Mouse (Mus musculus): ENCODE data around the gene Zbed5.
"Not testable (repeated sequence)": the region's sequence is repeated elsewhere in the genome, so short reads cannot be mapped to it uniquely, and the experiment has no call there.

Zbed5 gene

DNA sequence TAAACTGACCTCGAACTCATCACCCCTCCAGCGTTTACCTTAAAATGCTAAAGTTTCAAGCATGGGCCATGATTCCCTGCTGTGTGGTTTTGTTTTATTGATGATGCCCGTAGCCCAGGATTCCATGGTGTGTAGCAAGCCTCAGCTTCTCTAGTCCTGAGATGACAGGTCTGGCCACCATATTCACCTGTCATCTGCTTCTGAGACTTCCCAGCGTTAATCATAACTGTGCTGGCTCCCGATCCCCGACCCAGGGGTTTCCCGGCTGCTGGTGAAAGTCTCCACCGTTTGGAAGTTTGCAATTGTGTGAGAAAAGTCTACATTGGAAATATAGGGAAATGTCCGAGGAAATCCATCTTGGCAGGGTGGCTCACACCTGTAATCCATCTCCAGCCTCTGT is 13.6 kb downstream of the Zbed5 start:
- DNase-seq, result no peak

GRCm38 (mm10) chr5:129909591-129909990 is 14.1 kb downstream of the Zbed5 start:
- no peak for DNase-seq

DNA sequence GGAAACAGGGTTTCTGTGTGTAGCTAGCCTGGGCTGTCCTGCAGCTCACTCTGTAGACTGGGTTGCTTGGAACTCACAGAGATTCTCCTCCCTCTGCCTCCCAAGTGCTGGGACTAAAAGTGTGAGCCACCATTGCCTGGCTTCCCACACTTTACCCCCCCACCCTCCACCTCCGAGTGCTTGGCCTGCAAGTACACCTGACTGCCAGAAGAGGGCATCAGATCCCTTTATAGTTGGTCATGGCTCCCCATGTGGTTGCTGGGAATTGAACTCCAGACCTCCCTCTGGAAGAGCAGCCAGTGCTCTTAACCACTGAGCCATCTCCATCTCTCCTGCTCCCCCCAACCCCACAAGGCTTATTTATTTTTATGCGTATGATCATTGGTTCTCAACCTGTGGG is 18.5 kb downstream of the Zbed5 start:
- peak; percentile 11 to 36 for DNase-seq

DNA sequence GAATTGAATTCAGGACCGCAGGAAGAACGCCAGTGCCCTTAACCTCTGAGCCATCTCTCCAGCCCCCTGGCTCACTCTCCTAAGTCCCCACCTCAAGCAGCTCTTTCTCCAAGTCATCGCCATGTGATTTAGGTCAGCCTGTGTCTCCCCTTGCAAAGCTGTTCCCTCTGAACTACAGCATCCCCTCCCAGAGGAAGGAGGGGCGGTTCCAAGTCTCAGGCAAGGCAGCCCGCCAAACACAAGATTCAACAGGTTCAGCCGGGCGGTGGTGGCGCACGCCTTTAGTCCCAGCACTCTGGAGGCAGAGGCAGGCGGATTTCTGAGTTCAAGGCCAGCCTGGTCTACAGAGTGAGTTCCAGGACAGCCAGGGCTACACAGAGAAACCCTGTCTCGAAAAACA is 20.0 kb downstream of the Zbed5 start:
- not testable (repeated sequence) for DNase-seq

DNA sequence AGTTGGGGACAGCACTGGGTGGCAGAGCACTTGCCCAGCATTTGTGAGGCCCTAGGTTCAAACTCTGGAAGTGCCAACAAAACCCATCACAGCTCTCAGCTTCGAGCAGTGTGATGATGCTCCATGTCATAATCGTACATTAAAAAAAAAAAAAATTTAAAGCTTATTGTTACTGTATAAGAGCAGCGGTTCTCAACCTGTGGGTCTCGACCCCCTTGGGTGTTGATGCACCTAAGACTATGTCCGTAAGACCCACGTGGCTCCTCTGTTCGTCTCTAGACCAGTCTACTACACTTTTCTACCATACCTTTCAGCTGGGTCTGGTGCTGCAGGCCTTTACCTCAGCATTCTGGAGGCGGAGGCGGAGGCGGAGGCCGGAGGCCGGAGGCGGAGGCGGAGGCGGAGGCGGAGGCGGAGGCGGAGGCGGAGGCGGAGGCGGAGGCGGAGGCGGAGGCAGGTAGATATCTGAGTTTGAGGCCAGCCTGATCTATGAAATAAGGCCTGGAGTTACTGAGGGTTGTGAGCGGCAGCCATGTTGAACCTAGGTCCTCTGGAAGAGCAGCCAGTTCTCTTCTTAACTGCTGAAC is 22.6 kb downstream of the Zbed5 start:
- DNase-seq, result no peak

DNA sequence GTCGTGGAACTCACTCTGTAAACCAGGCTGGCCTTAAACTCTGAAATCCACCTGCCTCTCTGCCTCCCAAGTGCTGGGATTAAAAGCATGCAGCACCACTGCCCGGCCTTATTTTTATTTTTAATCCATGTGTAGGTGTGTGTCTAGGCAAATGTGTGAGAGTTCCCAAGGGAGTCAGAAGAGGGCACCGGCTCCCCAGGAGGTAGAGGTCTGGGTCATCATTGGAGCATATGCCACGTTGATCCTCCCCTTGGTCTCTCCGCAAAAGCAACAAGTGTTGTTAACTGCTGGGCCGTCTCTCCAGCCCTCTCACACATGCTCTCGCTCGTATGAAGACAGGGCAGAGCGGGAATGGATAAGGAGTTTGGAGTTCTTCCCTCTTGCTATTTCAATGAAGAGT is 23.2 kb downstream of the Zbed5 start:
- no peak for DNase-seq

GRCm38 (mm10) chr5:129919320-129919719 is 23.8 kb downstream of the Zbed5 start:
- DNase-seq, result no peak

GRCm38 (mm10) chr5:129921972-129922371 is 26.4 kb downstream of the Zbed5 start:
- DNase-seq, result no peak

DNA sequence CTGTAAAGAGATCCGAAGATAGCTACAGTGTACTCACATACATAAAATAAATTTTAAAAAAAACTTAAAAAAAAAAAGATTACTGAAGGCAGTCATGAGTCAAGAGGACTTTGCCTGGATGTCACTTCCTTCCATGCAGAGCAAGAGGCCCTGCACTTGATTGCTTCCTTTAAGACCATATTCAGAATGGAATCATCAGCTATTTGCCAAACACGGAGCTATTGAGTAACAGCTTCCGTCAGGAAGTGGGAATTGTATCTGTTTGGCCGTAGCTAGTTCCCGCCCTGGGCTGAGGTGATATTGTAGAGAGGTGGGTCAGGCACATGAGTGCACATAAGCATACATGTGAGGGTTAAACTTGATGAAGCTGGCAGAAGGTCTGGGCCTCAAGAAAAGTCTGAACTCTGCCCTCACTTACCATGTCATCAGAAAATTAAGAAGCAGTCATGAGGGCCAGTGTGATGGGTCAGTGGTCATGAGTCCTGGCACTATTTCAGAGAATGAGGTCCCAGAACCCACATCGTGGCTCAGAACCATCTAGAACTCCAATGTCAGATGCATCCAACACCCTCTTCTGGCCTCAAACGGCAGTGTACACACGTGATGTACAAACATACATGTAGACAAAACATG is 29.4 kb downstream of the Zbed5 start:
- DNase-seq, result no peak

DNA sequence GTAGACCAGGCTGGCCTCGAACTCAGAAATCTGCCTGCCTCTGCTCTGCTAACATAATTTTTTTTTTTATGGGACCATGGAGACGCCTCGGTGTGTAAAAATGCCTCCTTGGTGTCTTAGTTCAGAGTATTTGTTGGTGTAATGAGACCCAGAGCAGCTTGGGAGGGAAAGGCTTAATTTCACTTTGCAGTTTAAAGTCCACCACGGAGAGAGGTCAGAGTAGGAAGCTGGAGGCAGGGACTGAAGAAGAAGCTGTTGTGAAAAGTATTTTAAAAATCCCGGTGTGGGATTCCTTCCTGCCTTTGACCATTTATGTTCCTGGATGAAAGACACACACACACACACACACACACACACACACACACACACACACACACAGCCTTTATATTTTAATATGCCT is 30.4 kb downstream of the Zbed5 start:
- DNase-seq, result no peak

DNA sequence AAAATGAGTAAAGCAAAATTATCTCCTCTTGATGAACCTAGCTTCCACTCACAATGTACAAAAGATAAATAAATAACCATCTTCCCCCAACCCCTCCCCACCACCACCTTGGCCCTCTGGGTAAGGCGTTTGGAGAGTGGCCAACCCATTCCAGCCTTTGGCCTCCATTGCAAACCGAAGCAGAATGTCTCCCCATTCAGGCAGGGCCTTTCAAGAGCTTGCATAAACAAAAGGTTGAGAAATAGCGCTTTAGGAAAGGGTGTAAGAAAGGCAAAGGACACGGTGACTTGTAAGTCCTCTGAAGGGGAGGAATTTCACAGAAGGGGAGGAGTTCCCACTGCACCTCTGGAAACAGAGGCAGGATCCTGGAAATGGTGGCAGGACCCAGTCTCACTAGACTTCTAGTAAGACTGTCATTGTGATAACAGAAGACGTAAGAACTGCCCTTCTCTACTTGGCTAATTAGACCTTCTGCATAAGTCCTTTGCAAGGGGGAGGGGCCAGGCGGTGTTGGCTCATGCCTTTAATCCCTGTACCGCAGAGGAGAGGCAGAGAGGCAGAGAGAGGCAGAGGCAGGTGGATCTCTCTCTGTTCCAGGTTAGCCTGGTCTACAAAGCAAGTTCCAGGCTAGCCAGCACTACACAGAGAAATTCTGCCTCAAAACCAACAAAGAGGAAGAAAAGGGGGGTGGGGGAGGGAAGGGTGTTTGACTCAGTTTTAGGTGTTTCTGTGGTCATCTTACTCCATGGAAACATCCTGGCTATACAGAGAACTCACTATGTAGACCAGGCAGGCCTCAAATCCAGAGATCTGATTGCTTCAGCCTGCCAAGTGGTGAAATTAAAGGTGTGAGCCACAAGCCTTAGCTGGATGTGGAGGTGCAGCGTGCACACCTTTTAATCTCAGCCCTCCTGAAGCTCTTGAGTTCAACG is 34.7 kb downstream of the Zbed5 start:
- no peak for DNase-seq

DNA sequence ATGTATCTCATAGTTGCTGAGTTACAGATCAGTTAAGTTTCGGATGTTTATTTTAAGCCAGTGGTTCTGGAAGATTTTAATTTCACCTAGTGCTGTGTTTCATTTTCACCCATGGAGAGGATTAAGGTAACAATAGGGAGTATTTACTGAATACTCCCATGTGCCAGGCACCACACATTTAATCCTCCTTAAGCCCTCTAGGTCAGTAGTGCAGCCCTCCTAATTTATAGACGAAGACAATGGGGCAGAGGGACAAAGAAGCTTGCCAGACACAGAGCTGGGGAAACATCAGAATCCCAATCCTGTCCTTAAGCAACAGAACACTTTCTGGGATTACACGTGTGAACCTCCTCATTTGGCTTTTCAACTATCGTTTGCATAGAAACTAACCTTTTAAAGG is 41.4 kb downstream of the Zbed5 start:
- no peak for DNase-seq

- DNase-seq, result peak in 1 of 2 experiments; percentile 17
Measured at GRCm38 (mm10) chr5:129940281-129940680, 44.8 kb downstream of the Zbed5 start.

DNA sequence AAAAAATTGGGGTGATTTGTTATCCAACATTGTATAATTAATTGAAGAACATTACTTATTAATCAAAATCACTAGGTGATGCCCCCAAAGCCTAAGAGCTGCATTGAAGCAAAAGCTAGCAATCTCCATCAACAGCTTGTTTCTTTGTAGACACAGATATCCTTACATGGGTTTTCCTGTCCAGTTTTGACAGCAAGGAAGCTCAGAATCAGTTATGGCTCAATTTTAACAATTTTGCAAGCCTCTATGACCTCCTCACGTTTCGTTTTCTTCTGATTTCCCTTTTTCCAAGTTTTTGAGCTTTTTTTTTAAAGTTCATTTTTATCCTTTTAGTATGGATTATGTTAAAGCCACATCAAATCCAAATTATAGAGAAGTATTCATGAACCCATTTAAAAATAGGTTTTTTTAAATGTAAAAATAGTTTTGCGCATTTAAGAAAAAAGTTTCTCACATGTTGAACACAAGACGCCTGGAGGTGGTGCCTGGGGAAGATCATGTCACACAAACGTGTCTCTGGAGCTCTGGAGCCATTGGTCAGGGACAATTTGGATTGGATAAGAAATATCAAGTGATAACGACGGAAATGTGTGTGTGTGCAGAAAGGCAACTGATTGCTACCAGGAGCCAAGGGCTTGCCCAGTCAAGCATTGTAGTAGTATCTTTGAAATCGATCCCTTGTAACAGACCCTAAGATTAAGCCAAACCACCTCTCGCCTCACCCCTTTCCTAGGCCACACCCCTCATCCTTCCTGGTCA is 45.4 kb downstream of the Zbed5 start:
- no peak for DNase-seq

DNA sequence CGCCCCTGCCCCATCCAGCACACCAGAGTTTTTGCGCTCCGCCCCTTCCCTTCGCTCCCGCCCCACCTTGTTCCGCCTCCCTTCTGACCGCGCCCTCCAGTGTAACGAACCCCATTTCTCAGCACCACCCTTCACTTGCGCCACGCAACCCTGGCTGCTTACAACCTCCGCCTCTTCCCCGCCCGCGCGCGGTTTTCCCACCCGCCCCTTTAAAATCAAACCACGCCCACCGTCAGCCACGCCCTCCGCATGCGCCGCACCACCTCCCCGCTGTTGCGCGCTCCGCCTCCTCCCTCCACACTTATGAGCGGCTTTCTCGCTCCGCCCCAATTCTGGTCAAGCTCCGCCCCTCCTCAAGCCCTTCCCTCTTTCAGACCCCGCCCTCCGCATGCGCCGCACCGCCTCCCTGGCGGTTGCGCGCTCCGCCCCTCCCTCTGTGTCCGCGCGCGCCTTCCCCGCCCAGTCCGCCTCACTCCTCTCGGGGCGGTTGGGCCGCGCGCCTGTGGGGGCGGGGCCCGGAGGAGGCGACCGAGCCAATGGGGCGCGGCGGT is 46.0 kb downstream of the Zbed5 start, which contains the start of gene Vkorc1l1:
Gene Vkorc1l1, plus strand, starts transcription at position 476 of the 551 bp plus-strand sequence.
- DNase-seq, result peak; percentile 98 to 100

DNA sequence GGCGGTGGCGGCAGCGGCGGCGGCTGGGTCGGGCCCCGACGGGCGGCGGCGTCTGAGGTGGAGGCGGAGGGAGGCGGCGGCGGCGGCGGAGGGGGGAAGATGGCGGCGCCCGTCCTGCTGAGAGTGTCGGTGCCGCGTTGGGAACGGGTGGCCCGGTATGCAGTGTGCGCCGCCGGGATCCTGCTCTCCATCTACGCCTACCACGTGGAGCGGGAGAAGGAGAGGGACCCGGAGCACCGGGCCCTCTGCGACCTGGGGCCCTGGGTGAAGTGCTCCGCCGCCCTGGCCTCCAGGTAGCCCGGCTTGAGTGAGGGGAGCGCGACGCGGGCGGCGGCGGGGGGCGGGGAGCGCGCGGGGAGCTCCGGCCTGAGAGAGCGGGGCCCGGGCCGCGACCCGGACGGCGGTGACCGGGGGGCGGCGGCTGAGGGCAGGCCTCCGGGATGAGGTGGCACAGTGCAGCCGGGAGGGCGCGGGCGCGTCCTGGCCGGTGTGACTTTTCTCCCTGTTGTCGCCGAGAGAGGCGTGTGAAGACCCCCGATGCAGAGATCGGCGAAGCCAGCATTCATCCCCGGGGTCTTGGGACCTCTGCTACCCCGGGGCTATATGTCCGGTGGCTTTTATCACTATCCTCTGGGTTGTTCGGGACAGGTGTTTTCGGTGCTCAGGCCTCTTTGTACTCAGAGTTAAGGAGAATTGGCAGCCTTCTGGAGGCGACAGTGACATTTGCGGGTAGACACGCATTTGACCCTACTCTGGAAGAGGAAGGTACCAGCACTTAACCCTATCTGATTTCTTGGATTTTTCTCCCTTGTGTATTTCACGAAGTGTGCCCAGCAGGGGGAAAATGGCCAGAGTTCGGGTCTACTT is 46.8 kb downstream of the Zbed5 start:
- DNase-seq, result peak; percentile 51 to 66

GRCm38 (mm10) chr5:129943402-129943801 is 47.9 kb downstream of the Zbed5 start:
- no peak for DNase-seq

- DNase-seq, result no peak
Measured at GRCm38 (mm10) chr5:129947528-129948033, 52.1 kb downstream of the Zbed5 start.

- no peak for DNase-seq
Measured at GRCm38 (mm10) chr5:129952143-129952542, 56.6 kb downstream of the Zbed5 start.
